Mouse (Mus musculus): ENCODE measurements at regions not wholly inside any gene's neighbourhood (a gene's known extent, or its start where the extent isn't known, plus 50 kb on each side); places are given as distances from the start of the nearest gene placed in this dataset.
"Not testable (repeated sequence)": the region's sequence is repeated elsewhere in the genome, so short reads cannot be mapped to it uniquely, and the experiment has no call there.

DNA sequence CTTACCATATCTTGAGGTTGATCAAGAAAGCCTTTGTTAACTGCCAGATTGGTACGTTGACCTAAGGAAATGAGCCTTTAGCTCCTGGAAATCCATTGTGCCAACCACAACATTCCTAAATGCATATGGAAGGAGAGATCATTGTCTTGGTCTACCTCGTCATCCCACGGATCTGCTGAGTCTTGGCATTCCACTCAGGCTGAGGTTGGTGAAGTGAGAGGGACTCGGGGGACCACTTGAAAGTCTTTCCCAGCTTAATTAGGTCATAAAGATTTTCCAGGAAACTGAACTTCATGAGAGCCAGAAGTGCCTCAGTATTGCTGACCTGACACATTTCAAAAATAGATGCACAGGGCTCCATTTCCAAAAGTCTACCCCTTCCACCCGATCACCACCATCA lies 112.5 kb upstream of the Emcn start:
- DNase-seq, result no peak

DNA sequence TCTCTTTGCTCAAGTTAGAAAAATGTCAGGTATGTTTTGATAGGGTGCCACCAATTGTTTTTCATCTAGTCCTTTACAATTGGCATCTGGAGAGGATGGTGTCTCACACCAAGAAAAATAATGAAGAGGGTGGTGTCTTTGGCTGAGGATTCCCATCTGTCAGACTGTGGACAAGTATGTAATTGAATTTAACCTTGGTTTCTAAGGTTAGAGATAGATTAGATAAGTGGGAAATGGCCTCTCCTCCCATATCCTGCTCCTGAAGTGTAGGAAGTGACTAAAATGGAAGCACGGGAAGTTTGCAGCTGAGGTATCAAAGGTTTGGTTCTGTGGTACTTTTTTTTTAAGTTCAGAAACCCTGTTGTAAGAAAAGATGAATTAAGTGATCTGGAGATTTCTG lies 98.0 kb upstream of the Emcn start:
- peak; percentile 6 to 61 for DNase-seq

- no peak for DNase-seq
Observed at GRCm38 (mm10) chr3:137263907-137264306, 77.0 kb upstream of the Emcn start.

GRCm38 (mm10) chr3:137267752-137268151 lies 73.1 kb upstream of the Emcn start:
- DNase-seq, result no peak

- DNase-seq, result peak; percentile 11 to 14
Observed at GRCm38 (mm10) chr3:137275444-137275843, 65.4 kb upstream of the Emcn start.

GRCm38 (mm10) chr3:137279284-137279683 lies 61.6 kb upstream of the Emcn start:
- DNase-seq, result no peak

DNA sequence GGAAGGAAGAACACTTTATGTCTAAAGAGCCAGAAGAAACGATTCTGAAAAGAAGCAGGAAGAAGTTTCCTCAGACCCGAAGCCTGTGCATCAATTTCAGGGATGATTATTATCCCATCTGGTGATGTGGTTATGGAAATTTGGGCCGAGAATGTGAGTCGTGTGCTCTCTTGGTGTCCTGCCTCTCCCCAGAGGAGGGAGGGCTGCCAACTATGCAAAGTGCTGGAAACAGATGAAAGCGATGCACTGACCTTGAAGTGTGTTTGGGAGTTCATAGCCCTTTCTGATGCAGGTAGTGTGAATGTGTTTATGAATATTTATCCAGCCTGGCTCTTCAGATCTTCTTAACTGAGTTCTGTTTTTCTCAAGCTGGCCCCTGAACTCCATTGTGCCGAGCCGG lies 59.8 kb upstream of the Emcn start:
- DNase-seq, result no peak

DNA sequence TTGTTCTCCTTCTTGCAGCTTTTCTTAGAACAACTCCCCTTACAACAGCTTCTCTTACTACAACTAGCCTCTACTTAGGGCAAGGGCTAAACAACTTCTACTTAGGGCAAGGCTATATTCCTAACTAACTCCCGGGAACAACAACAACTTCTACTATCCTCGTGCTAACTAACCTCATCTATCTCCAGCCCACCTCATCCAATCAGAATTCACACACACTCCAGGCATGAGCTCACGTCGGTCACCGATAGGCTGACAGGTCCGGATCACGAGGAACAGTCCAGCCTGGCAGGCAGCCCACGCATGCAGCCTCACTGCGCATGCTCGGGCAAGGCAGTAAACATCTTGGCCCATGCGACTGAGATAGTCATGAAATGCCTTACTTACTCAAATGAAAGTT lies 53.3 kb upstream of the Emcn start:
- DNase-seq, result not testable (repeated sequence)

GRCm38 (mm10) chr3:137288301-137288942 lies 52.4 kb upstream of the Emcn start:
- DNase-seq, result no peak

- no peak for DNase-seq
Observed at GRCm38 (mm10) chr3:137288943-137289682, 51.8 kb upstream of the Emcn start.

- DNase-seq, result no peak
Observed at GRCm38 (mm10) chr3:137289683-137289984, 51.2 kb upstream of the Emcn start.

Measured in kidney, adult 8-10 months (tissue).